Mouse (Mus musculus): Measurements from ENCODE around the gene Rad52.

DNA sequence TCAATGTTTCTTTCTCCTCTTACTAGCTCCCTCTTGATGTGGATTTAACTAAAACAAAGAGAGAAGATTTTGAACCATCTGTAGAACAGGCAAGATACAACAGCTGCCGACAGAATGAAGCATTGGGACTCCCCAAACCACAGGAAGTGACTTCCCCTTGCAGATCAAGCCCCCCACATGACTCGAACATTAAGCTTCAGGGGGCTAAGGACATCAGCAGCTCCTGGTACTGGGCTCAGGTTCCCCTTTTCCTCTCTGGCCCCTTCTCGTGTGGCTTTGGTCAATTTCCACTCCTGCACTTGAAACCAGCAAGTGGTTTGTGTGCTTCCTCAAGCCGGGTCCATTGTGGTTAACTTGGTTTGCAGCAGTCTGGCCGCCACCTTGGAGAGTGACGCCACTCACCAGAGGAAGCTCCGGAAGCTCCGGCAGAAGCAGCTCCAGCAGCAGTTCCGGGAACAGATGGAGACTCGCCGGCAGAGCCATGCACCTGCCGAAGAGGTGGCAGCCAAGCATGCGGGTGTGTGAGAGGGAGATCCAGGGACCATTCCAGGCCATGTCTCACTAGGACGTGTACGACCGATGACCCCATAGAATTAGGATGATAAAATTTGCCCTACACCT is 16.2 kb downstream of the Rad52 start:
- no peak for TF ChIP-seq GATA1 (IDR thresholded peaks at IDR 0.05; ENCODE audit: low read length)
- TF ChIP-seq TAL1 (IDR thresholded peaks at IDR 0.05; ENCODE audit: low read length): no peak
